Mouse (Mus musculus): ENCODE data around the gene Ociad1. TPM values are rescaled to one million over a fixed set of nuclear protein-coding genes. Genes with fewer than 3 reads are reported as not detected.

The Ociad1 gene
- polyA plus RNA-seq (2021) = 290 TPM

- H3K27me3 ChIP-seq = no peaks in the 10 kb centered on the region
- peak; percentile 95 for ATAC-seq
- in situ Hi-C loops (cut with MboI; ENCODE audit: low pct_unique_long_range_greater_than_20kb) = no loop called here
- DNase-seq (ENCODE audit: low read depth, low spot score) = peak; percentile 86
- POLR2A ChIA-PET = interaction anchor here (0.6 to 1.4 kb wide), 6 partner anchors 14 to 223 kb away, joined by 3 to 6 read pairs (median 5); no protein-coding TSS in a partner anchor
- CTCF ChIA-PET = interaction anchor here (0.7 to 2.7 kb wide), 4 partner anchors 12 to 90 kb away, joined by 3 to 11 read pairs (median 4); no protein-coding TSS in a partner anchor
- no peak for TF ChIP-seq CTCF (IDR thresholded peaks at IDR 0.05)
These were observed at the start of gene Ociad1 for GRCm38 (mm10) chr5:73292502-73293457. TSS of gene Ociad1 (plus strand) at chr5:73292784.

GRCm38 (mm10) chr5:73244403-73244802, 48.2 kb upstream of the Ociad1 start:
- DNase-seq (ENCODE audit: low read depth, low spot score) (no peak), ATAC-seq (no peak)
- in situ Hi-C loops (cut with MboI; ENCODE audit: low pct_unique_long_range_greater_than_20kb) = no loop called here
- ChIA-PET POLR2A (interaction anchor here (0.6 to 0.7 kb wide), 2 partner anchors 93 to 191 kb away, joined by 7 to 8 read pairs; no protein-coding TSS in a partner anchor), CTCF (interaction anchor here (1.1 kb wide), 1 partner anchor 9 kb away, joined by 3 read pairs; no protein-coding TSS in a partner anchor)
- no peak for TF ChIP-seq CTCF (IDR thresholded peaks at IDR 0.05)
- no peaks in the 10 kb centered on the region for H3K27me3 ChIP-seq

GRCm38 (mm10) chr5:73246414-73246813, 46.2 kb upstream of the Ociad1 start:
- ATAC-seq = no peak
- in situ Hi-C loops (cut with MboI; ENCODE audit: low pct_unique_long_range_greater_than_20kb) = no loop called here
- POLR2A ChIA-PET = interaction anchor here (0.6 kb wide), 1 partner anchor 662 kb away, joined by 3 read pairs; no protein-coding TSS in a partner anchor
- CTCF ChIA-PET = no interaction called here
- TF ChIP-seq CTCF (IDR thresholded peaks at IDR 0.05) = no peak
- H3K27me3 ChIP-seq = no peaks in the 10 kb centered on the region
- no peak for DNase-seq (ENCODE audit: low read depth, low spot score)

- no peak for ATAC-seq
- H3K27me3 ChIP-seq = no peaks in the 10 kb centered on the region
- TF ChIP-seq CTCF (IDR thresholded peaks at IDR 0.05) = no peak
- in situ Hi-C loops (cut with MboI; ENCODE audit: low pct_unique_long_range_greater_than_20kb) = no loop called here
- DNase-seq (ENCODE audit: low read depth, low spot score) = no peak
- CTCF ChIA-PET = interaction anchor here (1.1 kb wide), 1 partner anchor 131 kb away, joined by 3 read pairs; no protein-coding TSS in a partner anchor
- POLR2A ChIA-PET = no interaction called here
These were observed 44.4 kb upstream of the Ociad1 start for GRCm38 (mm10) chr5:73248211-73248610.

GRCm38 (mm10) chr5:73249341-73249740, 43.2 kb upstream of the Ociad1 start:
- TF ChIP-seq CTCF (IDR thresholded peaks at IDR 0.05) = no peak
- DNase-seq (ENCODE audit: low read depth, low spot score) (no peak), ATAC-seq (no peak)
- CTCF ChIA-PET = no interaction called here
- POLR2A ChIA-PET = no interaction called here
- no peaks in the 10 kb centered on the region for H3K27me3 ChIP-seq
- in situ Hi-C loops (cut with MboI; ENCODE audit: low pct_unique_long_range_greater_than_20kb) = no loop called here

- ChIA-PET POLR2A (interaction anchor here (1.4 kb wide), 1 partner anchor 19 kb away, joined by 3 read pairs; no protein-coding TSS in a partner anchor), CTCF (interaction anchor here (0.9 to 3.8 kb wide), 4 partner anchors 8 to 119 kb away, joined by 3 to 17 read pairs (median 4); no protein-coding TSS in a partner anchor)
- no peak for DNase-seq (ENCODE audit: low read depth, low spot score)
- in situ Hi-C loops (cut with MboI; ENCODE audit: low pct_unique_long_range_greater_than_20kb) = no loop called here
- no peak for ATAC-seq
- H3K27me3 ChIP-seq = no peaks in the 10 kb centered on the region
- TF ChIP-seq CTCF (IDR thresholded peaks at IDR 0.05) = no peak
These were observed 39.8 kb upstream of the Ociad1 start for GRCm38 (mm10) chr5:73252739-73253138.

- in situ Hi-C loops (cut with MboI; ENCODE audit: low pct_unique_long_range_greater_than_20kb) = no loop called here
- ChIA-PET CTCF (interaction anchor here (1.3 to 3.8 kb wide), 4 partner anchors 28 to 128 kb away, joined by 3 to 17 read pairs (median 5); no protein-coding TSS in a partner anchor), POLR2A (interaction anchor here (0.6 to 2.4 kb wide), 4 partner anchors 21 to 85 kb away, joined by 3 to 7 read pairs (median 4); partner anchors contain the start of gene Ociad1)
- ATAC-seq = no peak
- no peaks in the 10 kb centered on the region for H3K27me3 ChIP-seq
- TF ChIP-seq CTCF (IDR thresholded peaks at IDR 0.05) = no peak
- DNase-seq (ENCODE audit: low read depth, low spot score) = no peak
These were observed 37.9 kb upstream of the Ociad1 start for GRCm38 (mm10) chr5:73254660-73255059.

GRCm38 (mm10) chr5:73255321-73256251, 37.0 kb upstream of the Ociad1 start:
- ATAC-seq (peak; percentile 27), DNase-seq (ENCODE audit: low read depth, low spot score) (no peak)
- in situ Hi-C loops (cut with MboI; ENCODE audit: low pct_unique_long_range_greater_than_20kb) = no loop called here
- TF ChIP-seq CTCF (IDR thresholded peaks at IDR 0.05) = no peak
- ChIA-PET CTCF (interaction anchor here (1.3 to 3.8 kb wide), 3 partner anchors 33 to 127 kb away, joined by 4 to 17 read pairs (median 6); no protein-coding TSS in a partner anchor), POLR2A (interaction anchor here (0.6 to 2.4 kb wide), 3 partner anchors 36 to 83 kb away, joined by 3 to 7 read pairs (median 5); partner anchors contain the start of gene Ociad1)
- no peaks in the 10 kb centered on the region for H3K27me3 ChIP-seq

GRCm38 (mm10) chr5:73256352-73257065, 36.1 kb upstream of the Ociad1 start, which contains the start of gene Fryl:
TSS of gene Fryl (minus strand) at chr5:73256619.
- CTCF ChIA-PET = interaction anchor here (1.2 kb wide), 1 partner anchor 123 kb away, joined by 4 read pairs; no protein-coding TSS in a partner anchor
- ATAC-seq (peak; percentile 96), DNase-seq (ENCODE audit: low read depth, low spot score) (peak; percentile 97)
- TF ChIP-seq CTCF (IDR thresholded peaks at IDR 0.05) = no peak
- in situ Hi-C loops (cut with MboI; ENCODE audit: low pct_unique_long_range_greater_than_20kb) = no loop called here
- POLR2A ChIA-PET = interaction anchor here (0.6 to 1.1 kb wide), 2 partner anchors 35 to 120 kb away, joined by 3 read pairs; no protein-coding TSS in a partner anchor
- no peaks in the 10 kb centered on the region for H3K27me3 ChIP-seq
